ENCODE assay signal across 30 mouse cellular contexts in the genomic region with DNA sequence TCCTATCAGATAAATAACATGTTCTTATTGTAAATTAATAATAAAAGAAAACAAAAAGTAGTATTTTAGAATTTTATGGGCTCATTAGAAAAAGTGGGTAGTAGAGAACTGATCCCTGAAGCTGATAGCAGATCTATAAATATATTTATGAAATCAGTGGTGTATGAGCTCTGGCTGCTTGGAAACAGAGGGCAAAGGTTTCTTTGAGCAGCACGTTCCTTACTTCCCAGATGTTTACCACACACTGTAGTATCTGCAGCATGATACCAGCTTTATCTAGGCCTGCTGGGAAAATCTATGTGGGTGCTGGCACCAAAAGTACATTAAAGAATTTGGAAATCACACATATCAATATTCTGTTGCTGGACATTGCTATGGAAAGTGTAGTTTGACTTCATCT. TPM values are rescaled to one million over a fixed set of nuclear protein-coding genes. Genes with fewer than 3 reads are reported as not detected.
"Had no signal": no experiment of that assay in that cellular context is flagged by ENCODE, and none has a peak within 500 bp of the region (broad histone marks: within the 10 kb centered on the region; RNA-seq: fewer than 3 reads in every experiment).

No protein-coding gene starts in this region.

- H3K36me3 ChIP-seq: hindbrain, embryonic 13.5 days; hindbrain, embryonic 15.5 days; liver, embryonic 13.5 days; liver, embryonic 15.5 days had no signal

- H3K27ac ChIP-seq: heart, adult 2 months; hindbrain, embryonic 13.5 days; hindbrain, embryonic 15.5 days; hindbrain, postnatal 0 days; left cerebral cortex, adult 2 months; limb, embryonic 10.5 days; limb, embryonic 12.5 days; liver, embryonic 13.5 days; liver, embryonic 15.5 days had no signal

- H3K27me3 ChIP-seq: heart, embryonic 12.5 days; hindbrain, embryonic 13.5 days; hindbrain, embryonic 15.5 days; limb, embryonic 12.5 days; liver, embryonic 13.5 days; liver, embryonic 15.5 days had no signal

- H3K4me1 ChIP-seq: hindbrain, embryonic 13.5 days; hindbrain, embryonic 15.5 days; limb, embryonic 10.5 days had no signal

- H3K9ac ChIP-seq: forebrain, postnatal 0 days; heart, embryonic 12.5 days; hindbrain, embryonic 13.5 days; hindbrain, embryonic 15.5 days; limb, embryonic 12.5 days; liver, embryonic 13.5 days; liver, embryonic 15.5 days had no signal

- H3K4me2 ChIP-seq: heart, embryonic 12.5 days; hindbrain, embryonic 13.5 days; hindbrain, embryonic 15.5 days; limb, embryonic 12.5 days; liver, embryonic 13.5 days; liver, embryonic 15.5 days had no signal

- H3K4me3 ChIP-seq: heart, adult 2 months; heart, embryonic 12.5 days; hindbrain, embryonic 13.5 days; hindbrain, embryonic 15.5 days; left cerebral cortex, adult 2 months; limb, embryonic 10.5 days; limb, embryonic 12.5 days; liver, embryonic 13.5 days; liver, embryonic 15.5 days had no signal

- DNase-seq: forebrain, postnatal 0 days; gastrocnemius, postnatal 14 days; gastrocnemius, postnatal 36 days; heart, adult 2 months; heart, postnatal 10 days; kidney, adult 18-20 months; kidney, adult 8-10 months; kidney, postnatal 10 days; kidney, postnatal 25 days; layer of hippocampus, adult 9-11 months; layer of hippocampus, postnatal 36 days; liver; liver, embryonic 13.5 days had no signal

- ATAC-seq: forebrain, postnatal 0 days; hindbrain, postnatal 0 days had no signal

- H3K9me3 ChIP-seq: heart, embryonic 12.5 days; hindbrain, embryonic 13.5 days; hindbrain, embryonic 15.5 days; limb, embryonic 10.5 days; limb, embryonic 12.5 days; liver, embryonic 13.5 days; liver, embryonic 15.5 days had no signal

RNA-seq across cellular contexts. Expression of a gene that starts 18.5 kb away (rescaled TPM):
- total RNA-seq: forebrain, postnatal 0 days; gastrocnemius, adult 18-20 months; gastrocnemius, adult 8-10 months; gastrocnemius, postnatal 14 days; gastrocnemius, postnatal 36 days; heart, adult 2 months; heart, postnatal 10 days; heart, postnatal 25 days; hematopoietic stem cell, adult 5-6 weeks; hindbrain, postnatal 0 days; layer of hippocampus, adult 18-20 months; layer of hippocampus, postnatal 14 days; layer of hippocampus, postnatal 36 days; left cerebral cortex, adult 2 months; left cerebral cortex, postnatal 14 days; left cerebral cortex, postnatal 36 days had no signal
- polyA plus RNA-seq: forebrain, postnatal 0 days; heart, adult 2 months; hindbrain, embryonic 13.5 days; hindbrain, postnatal 0 days; large intestine, adult 2 months; liver, embryonic 13.5 days had no signal

RNA-seq across cellular contexts. Expression of a gene that starts 59.6 kb away (rescaled TPM):
- total RNA-seq: hematopoietic stem cell, adult 5-6 weeks; hindbrain, postnatal 0 days had no signal
